8 mouse cellular contexts compared by ENCODE assay signal in genomic region chr6:113623386-113623785, GRCm38 (mm10). TPM values are rescaled to one million over a fixed set of nuclear protein-coding genes. Genes with fewer than 3 reads are reported as not detected.
DNase-seq lines count a peak whose midpoint lies in the region; ATAC-seq and TF ChIP-seq lines count a peak whose summit lies in the region.

No protein-coding gene starts in this region.

- H3K27me3 ChIP-seq in heart, adult 2 months (ENCODE audit: control insufficient read depth, insufficient read depth, low read length): no peaks in the 10 kb centered on the region
- no peaks in the 10 kb centered on the region for H3K27me3 ChIP-seq in forebrain, embryonic 16.5 days (replicated peaks; ENCODE audit: control insufficient read depth, insufficient read depth, low read length)
- H3K27me3 ChIP-seq in liver, embryonic 16.5 days (ENCODE audit: control insufficient read depth, insufficient read depth, low read depth, low read length): no peaks in the 10 kb centered on the region

- no peaks in the 10 kb centered on the region for H3K79me2 ChIP-seq in heart, adult 2 months (replicated peaks; ENCODE audit: control insufficient read depth, insufficient read depth, low read length)

- no peaks in the 10 kb centered on the region for H3K9me3 ChIP-seq in forebrain, embryonic 16.5 days (ENCODE audit: control insufficient read depth, low read length)
- H3K9me3 ChIP-seq in liver, embryonic 16.5 days (replicated peaks; ENCODE audit: control insufficient read depth, low read length): no peaks in the 10 kb centered on the region

- intact Hi-C loops in heart, adult 2 months (cut with DNase I): loop anchor here (5.0 kb wide), 2 partner anchors 91 to 386 kb away; partner anchors contain the start of genes Emc3, Fancd2 and Mtmr14
- intact Hi-C loops in heart, postnatal 10 days (cut with DNase I): no loop called here

- H3K4me3 ChIP-seq in heart, adult 2 months: peak overlapping the region; percentile 91
- H3K4me3 ChIP-seq in forebrain, embryonic 16.5 days (replicated peaks; ENCODE audit: low read length): peak overlapping the region; percentile 81
- H3K4me3 ChIP-seq in liver, embryonic 16.5 days (ENCODE audit: low read depth, low read length): peak overlapping the region; percentile 88

- H3K4me2 ChIP-seq in forebrain, embryonic 16.5 days (ENCODE audit: low read length): peak overlapping the region; percentile 57
- H3K4me2 ChIP-seq in liver, embryonic 16.5 days (ENCODE audit: low read depth, low read length): peak overlapping the region; percentile 97

- H3K4me1 ChIP-seq in heart, adult 2 months (ENCODE audit: control insufficient read depth, insufficient read depth, low read length): peaks cover 5% of the 10 kb centered on the region
- H3K4me1 ChIP-seq in forebrain, embryonic 16.5 days (replicated peaks; ENCODE audit: control insufficient read depth, insufficient read depth, low read length): peaks cover 11% of the 10 kb centered on the region
- peaks cover 18% of the 10 kb centered on the region for H3K4me1 ChIP-seq in liver, embryonic 16.5 days (ENCODE audit: control insufficient read depth, low read depth, low read length)

- 0 out of 2 replicates have a peak, but pooled peaks have one; percentile 20 for TF ChIP-seq EP300 in heart, adult 2 months (IDR thresholded peaks at IDR 0.05; ENCODE audit: insufficient read depth, low read depth, low read length)

- no peak for DNase-seq in heart, adult 2 months
- no peak for DNase-seq in heart, postnatal 10 days
- DNase-seq in spleen, postnatal 4 days (ENCODE audit: low spot score in 2 of 2): no peak
- no peak for DNase-seq in kidney, adult 18-20 months

- ATAC-seq in CD4-positive, CD25-positive, alpha-beta regulatory T cell, adult 4 months: peak; percentile 13
- ATAC-seq in forebrain, embryonic 16.5 days: no peak
- ATAC-seq in liver, embryonic 16.5 days (ENCODE audit: low read depth): no peak
- no peak for ATAC-seq in frontal cortex, adult (ENCODE audit: low TSS enrichment)

- no peaks in the 10 kb centered on the region for H3K36me3 ChIP-seq in heart, adult 2 months (ENCODE audit: control insufficient read depth, insufficient read depth, low read length)
- H3K36me3 ChIP-seq in forebrain, embryonic 16.5 days (ENCODE audit: control insufficient read depth, insufficient read depth): 0 out of 2 replicates have a peak, but pooled peaks cover 4% of the 10 kb centered on the region
- no peaks in the 10 kb centered on the region; the same call in 1 of the 2 replicates for H3K36me3 ChIP-seq in liver, embryonic 16.5 days (ENCODE audit: control insufficient read depth, insufficient read depth)

- TF ChIP-seq POLR2A in heart, adult 2 months (IDR thresholded peaks at IDR 0.05; ENCODE audit: insufficient read depth, low read depth, low read length): no peak; the same call in 1 of the 2 replicates

- peak overlapping the region; percentile 49; the same call in 1 of the 2 replicates for H3K9ac ChIP-seq in heart, adult 2 months (ENCODE audit: low read depth, low read length)
- peak overlapping the region; percentile 89; the same call in 1 of the 2 replicates for H3K9ac ChIP-seq in forebrain, embryonic 16.5 days (replicated peaks; ENCODE audit: low read depth, low read length)
- peak overlapping the region; percentile 46; the same call in 1 of the 2 replicates for H3K9ac ChIP-seq in liver, embryonic 16.5 days (ENCODE audit: low read depth, low read length)

- WGBS in heart, adult 2 months: 52% methylated on average over 5 of the region's 5 CpGs
- 73% methylated on average over 5 of the region's 5 CpGs for WGBS in forebrain, embryonic 16.5 days
- 40% methylated on average over 5 of the region's 5 CpGs for WGBS in liver, embryonic 16.5 days (ENCODE audit: insufficient replicate concordance)

- no peak for TF ChIP-seq CTCF in heart, adult 2 months (IDR thresholded peaks at IDR 0.05)

- H3K27ac ChIP-seq in heart, adult 2 months: peak overlapping the region; percentile 74; the same call in 1 of the 2 replicates
- no peak overlapping the region for H3K27ac ChIP-seq in forebrain, embryonic 16.5 days (ENCODE audit: low read length)
- H3K27ac ChIP-seq in liver, embryonic 16.5 days (ENCODE audit: low read length): peak overlapping the region; percentile 56

RNA-seq across cellular contexts. Expression of gene Vhl, which starts 0.4 kb away (rescaled TPM):
- total RNA-seq in heart, adult 2 months (2021): 1 to 10 TPM; 8.3 to 8.6 TPM
- polyA plus RNA-seq in heart, adult 2 months (2012; rRNA removed): 11.2 and 12.0 TPM in 2 replicates
- 10 to 100 TPM; 11.6 to 18.1 TPM for total RNA-seq in heart, postnatal 10 days (2021)
- polyA plus RNA-seq in CD4-positive, CD25-positive, alpha-beta regulatory T cell, adult 4 months (2017; shearing (Covaris generic)): 10 to 100 TPM; 10.4 to 17.3 TPM
- 78.1 and 82.2 TPM in 2 replicates for polyA plus RNA-seq in forebrain, embryonic 16.5 days (2015; fragmentation: Nextera tagmentation; extraction: Ambion mirVana)
- 9.0 and 9.1 TPM in 2 replicates for polyA plus RNA-seq in liver, embryonic 16.5 days (2015; fragmentation: Nextera tagmentation; extraction: Ambion mirVana)

RNA-seq across cellular contexts. Expression of gene Irak2, which starts 14.9 kb away (rescaled TPM):
- 10 to 100 TPM; 10.4 to 13.6 TPM for total RNA-seq in heart, adult 2 months (2021)
- polyA plus RNA-seq in heart, adult 2 months (2012; rRNA removed): 12.5 and 12.9 TPM in 2 replicates
- total RNA-seq in heart, postnatal 10 days (2021): 10 to 100 TPM; 10.1 to 14.1 TPM
- polyA plus RNA-seq in CD4-positive, CD25-positive, alpha-beta regulatory T cell, adult 4 months (2017; shearing (Covaris generic)): 10 to 100 TPM; 27.3 to 40.1 TPM
- polyA plus RNA-seq in forebrain, embryonic 16.5 days (2015; fragmentation: Nextera tagmentation; extraction: Ambion mirVana): 1.4 and 1.5 TPM in 2 replicates
- 12.4 and 13.2 TPM in 2 replicates for polyA plus RNA-seq in liver, embryonic 16.5 days (2015; fragmentation: Nextera tagmentation; extraction: Ambion mirVana)

RNA-seq across cellular contexts. Expression of gene Brk1, which starts 18.8 kb away (rescaled TPM):
- total RNA-seq in heart, adult 2 months (2021): 10 to 100 TPM; 60.4 to 70.2 TPM
- polyA plus RNA-seq in heart, adult 2 months (2012; rRNA removed): 128 and 199 TPM in 2 replicates
- 10 to 100 TPM; 92.4 to 94.8 TPM for total RNA-seq in heart, postnatal 10 days (2021)
- 100 to 1,000 TPM; 273 to 296 TPM for polyA plus RNA-seq in CD4-positive, CD25-positive, alpha-beta regulatory T cell, adult 4 months (2017; shearing (Covaris generic))
- polyA plus RNA-seq in forebrain, embryonic 16.5 days (2015; fragmentation: Nextera tagmentation; extraction: Ambion mirVana): 231 and 240 TPM in 2 replicates
- polyA plus RNA-seq in liver, embryonic 16.5 days (2015; fragmentation: Nextera tagmentation; extraction: Ambion mirVana): 77.9 and 78.0 TPM in 2 replicates

RNA-seq across cellular contexts. Expression of gene Fancd2os, which starts 22.9 kb away (rescaled TPM):
- total RNA-seq in heart, adult 2 months (2021): not detected
- not detected in 2 replicates for polyA plus RNA-seq in heart, adult 2 months (2012; rRNA removed)
- total RNA-seq in heart, postnatal 10 days (2021): not detected
- not detected for polyA plus RNA-seq in CD4-positive, CD25-positive, alpha-beta regulatory T cell, adult 4 months (2017; shearing (Covaris generic))
- 0.19 TPM in 1 of 2 replicates, not detected in the other for polyA plus RNA-seq in forebrain, embryonic 16.5 days (2015; fragmentation: Nextera tagmentation; extraction: Ambion mirVana)
- polyA plus RNA-seq in liver, embryonic 16.5 days (2015; fragmentation: Nextera tagmentation; extraction: Ambion mirVana): not detected in 2 replicates
